26 mouse cellular contexts compared by ENCODE assay signal in genomic region chr5:24373807-24374206, GRCm38 (mm10). TPM values are rescaled to one million over a fixed set of nuclear protein-coding genes. Genes with fewer than 3 reads are reported as not detected.
A peak's percentile ranks its signal among the peaks of the same experiment; 100 is the strongest.
DNase-seq lines count a peak whose midpoint lies in the region; ATAC-seq lines count a peak whose summit lies in the region.
"Had no signal": no experiment of that assay in that cellular context is flagged by ENCODE, and none has a peak within 500 bp of the region (broad histone marks: within the 10 kb centered on the region; RNA-seq: fewer than 3 reads in every experiment).

No protein-coding gene starts in this region.

- H3K4me3 ChIP-seq in heart, embryonic 13.5 days: no peak overlapping the region
- H3K4me3 ChIP-seq in heart, embryonic 16.5 days (ENCODE audit: low read length): no peak overlapping the region
- H3K4me3 ChIP-seq in lung, embryonic 16.5 days (ENCODE audit: low read length): no peak overlapping the region
- H3K4me3 ChIP-seq: gastrocnemius, adult 2 months; hindbrain, embryonic 12.5 days; hindbrain, embryonic 15.5 days had no signal

- no peaks in the 10 kb centered on the region for H3K9me3 ChIP-seq in heart, embryonic 13.5 days
- no peaks in the 10 kb centered on the region for H3K9me3 ChIP-seq in heart, embryonic 16.5 days (replicated peaks; ENCODE audit: control insufficient read depth, low read length)
- H3K9me3 ChIP-seq in lung, embryonic 16.5 days (ENCODE audit: control insufficient read depth, low read length): no peaks in the 10 kb centered on the region
- H3K9me3 ChIP-seq: G1E; hindbrain, embryonic 12.5 days; hindbrain, embryonic 15.5 days had no signal

- WGBS in heart, embryonic 13.5 days: 78% methylated on average over 5 of the region's 5 CpGs
- 83% methylated on average over 5 of the region's 5 CpGs for WGBS in heart, embryonic 16.5 days
- 85% methylated on average over 5 of the region's 5 CpGs for WGBS in lung, embryonic 16.5 days

- H3K4me1 ChIP-seq in heart, embryonic 13.5 days: peaks cover 25% of the 10 kb centered on the region
- peaks cover 10% of the 10 kb centered on the region for H3K4me1 ChIP-seq in heart, embryonic 16.5 days (ENCODE audit: control insufficient read depth, insufficient read depth, low read length)
- peaks cover 3% of the 10 kb centered on the region; the same call in 1 of the 2 replicates for H3K4me1 ChIP-seq in lung, embryonic 16.5 days (replicated peaks; ENCODE audit: control insufficient read depth, insufficient read depth, low read length)
- H3K4me1 ChIP-seq: hindbrain, embryonic 12.5 days; hindbrain, embryonic 15.5 days had no signal

- no peaks in the 10 kb centered on the region; the same call in 1 of the 2 replicates for H3K36me3 ChIP-seq in heart, embryonic 13.5 days
- no peaks in the 10 kb centered on the region for H3K36me3 ChIP-seq in heart, embryonic 16.5 days (ENCODE audit: control insufficient read depth, insufficient read depth)
- H3K36me3 ChIP-seq in lung, embryonic 16.5 days (ENCODE audit: control insufficient read depth, insufficient read depth, low read length): no peaks in the 10 kb centered on the region
- H3K36me3 ChIP-seq: G1E; hindbrain, embryonic 12.5 days; hindbrain, embryonic 15.5 days had no signal

- H3K27ac ChIP-seq in heart, embryonic 13.5 days (replicated peaks): peak overlapping the region; percentile 58
- peak overlapping the region; percentile 25 for H3K27ac ChIP-seq in heart, embryonic 16.5 days (ENCODE audit: low read length)
- no peak overlapping the region for H3K27ac ChIP-seq in lung, embryonic 16.5 days (ENCODE audit: low read length)
- H3K27ac ChIP-seq: gastrocnemius, adult 2 months; hindbrain, embryonic 12.5 days; hindbrain, embryonic 15.5 days had no signal

- H3K9ac ChIP-seq in heart, embryonic 13.5 days: peak overlapping the region; percentile 44; the same call in 1 of the 2 replicates
- H3K9ac ChIP-seq in heart, embryonic 16.5 days (ENCODE audit: low read length): peak overlapping the region; percentile 27; the same call in 1 of the 2 replicates
- no peak overlapping the region for H3K9ac ChIP-seq in lung, embryonic 16.5 days (ENCODE audit: low read length)
- H3K9ac ChIP-seq: forebrain, postnatal 0 days; hindbrain, embryonic 12.5 days; hindbrain, embryonic 15.5 days had no signal

- peak overlapping the region; percentile 20; the same call in 1 of the 2 replicates for H3K4me2 ChIP-seq in heart, embryonic 13.5 days
- no peak overlapping the region for H3K4me2 ChIP-seq in heart, embryonic 16.5 days (ENCODE audit: low read depth, low read length)
- H3K4me2 ChIP-seq in lung, embryonic 16.5 days (ENCODE audit: low read depth, low read length): no peak overlapping the region
- H3K4me2 ChIP-seq: hindbrain, embryonic 12.5 days; hindbrain, embryonic 15.5 days had no signal

- no peak for DNase-seq in heart, adult 11 months
- no peak for DNase-seq in heart, postnatal 36 days
- no peak for DNase-seq in lung, postnatal 36 days
- peak; percentile 62 for DNase-seq in retina, postnatal 1 day
- DNase-seq: adrenal gland, postnatal 10 days; adrenal gland, postnatal 36 days; B cell, adult 2 months; cerebellum, adult 18-20 months; cerebellum, adult 9-10 months; cerebellum, postnatal 14 days; gastrocnemius, adult 2 months; gastrocnemius, postnatal 14 days had no signal

- no peak for ATAC-seq in heart, embryonic 13.5 days (ENCODE audit: extremely low read depth, insufficient number of reproducible peaks, low FRiP score, low TSS enrichment)
- no peak for ATAC-seq in heart, embryonic 16.5 days (replicated peaks; ENCODE audit: extremely low read depth, insufficient read depth, low FRiP score)
- ATAC-seq in lung, embryonic 16.5 days (ENCODE audit: low read depth): 0 out of 2 replicates have a peak, but pooled peaks have one; percentile 7
- ATAC-seq: forebrain, embryonic 14.5 days; intestine, postnatal 0 days; Patski had no signal

- H3K27me3 ChIP-seq in heart, embryonic 13.5 days (replicated peaks): peaks cover 6% of the 10 kb centered on the region
- H3K27me3 ChIP-seq in heart, embryonic 16.5 days (ENCODE audit: control insufficient read depth, insufficient read depth, low read length): no peaks in the 10 kb centered on the region
- no peaks in the 10 kb centered on the region for H3K27me3 ChIP-seq in lung, embryonic 16.5 days (ENCODE audit: control insufficient read depth, insufficient read depth, low read depth, low read length)
- H3K27me3 ChIP-seq: hindbrain, embryonic 12.5 days; hindbrain, embryonic 15.5 days; Patski had no signal

- intact Hi-C loops in heart, postnatal 36 days (cut with DNase I): no loop called here

RNA-seq across cellular contexts. Expression of gene Nos3, which starts 9.2 kb away (rescaled TPM):
- polyA plus RNA-seq in heart, embryonic 13.5 days (2015; fragmentation: Nextera tagmentation; extraction: Ambion mirVana): 34.0 and 35.0 TPM in 2 replicates
- 27.3 and 31.9 TPM in 2 replicates for polyA plus RNA-seq in heart, embryonic 16.5 days (2015; fragmentation: Nextera tagmentation; extraction: Ambion mirVana)
- 10 to 100 TPM; 23.7 to 26.2 TPM for total RNA-seq in heart, postnatal 36 days (2021)
- polyA plus RNA-seq in lung, embryonic 16.5 days (2015; fragmentation: Nextera tagmentation; extraction: Ambion mirVana): 18.9 and 19.8 TPM in 2 replicates
- total RNA-seq: hematopoietic stem cell, adult 5-6 weeks had no signal

RNA-seq across cellular contexts. Expression of gene Atg9b, which starts 18.1 kb away (rescaled TPM):
- 0.87 and 1.4 TPM in 2 replicates for polyA plus RNA-seq in heart, embryonic 13.5 days (2015; fragmentation: Nextera tagmentation; extraction: Ambion mirVana)
- 2.3 and 2.6 TPM in 2 replicates for polyA plus RNA-seq in heart, embryonic 16.5 days (2015; fragmentation: Nextera tagmentation; extraction: Ambion mirVana)
- under 1 TPM; 0.27 to 0.75 TPM for total RNA-seq in heart, postnatal 36 days (2021)
- polyA plus RNA-seq in lung, embryonic 16.5 days (2015; fragmentation: Nextera tagmentation; extraction: Ambion mirVana): 0.46 and 0.49 TPM in 2 replicates

RNA-seq across cellular contexts. Expression of gene Abcb8, which starts 19.7 kb away (rescaled TPM):
- 62.0 and 63.4 TPM in 2 replicates for polyA plus RNA-seq in heart, embryonic 13.5 days (2015; fragmentation: Nextera tagmentation; extraction: Ambion mirVana)
- 71.1 and 77.3 TPM in 2 replicates for polyA plus RNA-seq in heart, embryonic 16.5 days (2015; fragmentation: Nextera tagmentation; extraction: Ambion mirVana)
- 10 to 100 TPM; 83.7 to 84.9 TPM for total RNA-seq in heart, postnatal 36 days (2021)
- 48.0 and 51.4 TPM in 2 replicates for polyA plus RNA-seq in lung, embryonic 16.5 days (2015; fragmentation: Nextera tagmentation; extraction: Ambion mirVana)

RNA-seq across cellular contexts. Expression of gene Kcnh2, which starts 22.4 kb away (rescaled TPM):
- polyA plus RNA-seq in heart, embryonic 13.5 days (2015; fragmentation: Nextera tagmentation; extraction: Ambion mirVana): 24.4 and 26.2 TPM in 2 replicates
- 18.0 and 25.2 TPM in 2 replicates for polyA plus RNA-seq in heart, embryonic 16.5 days (2015; fragmentation: Nextera tagmentation; extraction: Ambion mirVana)
- total RNA-seq in heart, postnatal 36 days (2021): 10 to 100 TPM; 56.3 to 72.6 TPM
- 5.6 and 6.5 TPM in 2 replicates for polyA plus RNA-seq in lung, embryonic 16.5 days (2015; fragmentation: Nextera tagmentation; extraction: Ambion mirVana)

RNA-seq across cellular contexts. Expression of gene Asic3, which starts 39.4 kb away (rescaled TPM):
- polyA plus RNA-seq in heart, embryonic 13.5 days (2015; fragmentation: Nextera tagmentation; extraction: Ambion mirVana): 0.25 TPM in 1 of 2 replicates, not detected in the other
- polyA plus RNA-seq in heart, embryonic 16.5 days (2015; fragmentation: Nextera tagmentation; extraction: Ambion mirVana): 0.14 TPM in 1 of 2 replicates, not detected in the other
- total RNA-seq in heart, postnatal 36 days (2021): not detected
- 0.19 TPM in 1 of 2 replicates, not detected in the other for polyA plus RNA-seq in lung, embryonic 16.5 days (2015; fragmentation: Nextera tagmentation; extraction: Ambion mirVana)
- total RNA-seq: forebrain, postnatal 0 days; heart, adult 18-20 months; hematopoietic stem cell, adult 5-6 weeks had no signal
- polyA plus RNA-seq: forebrain, embryonic 11.5 days; forebrain, embryonic 14.5 days; G1E; intestine, embryonic 14.5 days had no signal
